Mouse (Mus musculus) midbrain, embryonic 11.5 days (tissue): ENCODE data around the gene Socs2. TPM values are rescaled to one million over a fixed set of nuclear protein-coding genes. Genes with fewer than 3 reads are reported as not detected.

Experiments
- ATAC-seq: fragments of 200-750 bp; cut with Nextera tagmentation; 2 replicates; pipeline ENCODE4 v1.8.0; 2017; ENCODE audit warnings: moderate TSS enrichment, moderate library complexity; ENCODE audit not compliant: low FRiP score
- DNase-seq: peaks from one replicate; pipeline ENCODE4 v3.0.0; 2015; ENCODE audit warnings: low spot score; ENCODE audit errors: missing footprints
- H3K27ac ChIP-seq: fragments of 300-500 bp; sonication (generic); 2 replicates; pipeline ENCODE4 v1.5.1; 2014; ENCODE audit warnings: low read depth, low read length
- H3K27me3 ChIP-seq: fragments of 300-500 bp; sonication (generic); 2 replicates; pipeline ENCODE4 v1.6.1; 2014; ENCODE audit warnings: mild to moderate bottlenecking, low read length, moderate library complexity, mixed read lengths; ENCODE audit not compliant: control insufficient read depth, insufficient read depth
- H3K36me3 ChIP-seq: fragments of 300-500 bp; sonication (generic); 2 replicates; pipeline ENCODE4 v1.6.1; 2014; ENCODE audit warnings: mild to moderate bottlenecking, low read length, moderate library complexity, mixed read lengths; ENCODE audit not compliant: control insufficient read depth, insufficient read depth
- H3K4me1 ChIP-seq: fragments of 300-500 bp; sonication (generic); 2 replicates; pipeline ENCODE4 v1.6.1; 2014; ENCODE audit warnings: low read length; ENCODE audit not compliant: control insufficient read depth, insufficient read depth
- H3K4me2 ChIP-seq: fragments of 300-500 bp; sonication (generic); 2 replicates; pipeline ENCODE4 v1.6.1; 2014; ENCODE audit warnings: mild to moderate bottlenecking, moderate library complexity
- H3K4me3 ChIP-seq: fragments of 300-500 bp; sonication (generic); 2 replicates; pipeline ENCODE4 v1.5.1; 2014; ENCODE audit warnings: low read depth, low read length
- H3K9ac ChIP-seq: fragments of 300-500 bp; sonication (generic); 2 replicates; pipeline ENCODE4 v1.6.1; 2014; ENCODE audit warnings: low read length
- H3K9me3 ChIP-seq: fragments of 300-500 bp; sonication (generic); 2 replicates; pipeline ENCODE4 v1.6.1; 2016; ENCODE audit warnings: low read length; ENCODE audit not compliant: control insufficient read depth
- WGBS: fragments of 180-500 bp; shearing (Covaris S2); extraction: QIAGEN DNeasy Blood & Tissue Kit; methylation state at CpG from one replicate; pipeline ENCODE4 v1.1.7; 2014; 5-methylcytosine and 5-hydroxymethylcytosine counted together
- polyA plus RNA-seq: library from polyadenylated mRNA; unstranded; fragments of >200 nt; fragmentation: Nextera tagmentation; extraction: Ambion mirVana; gene quantifications from 2 replicates; pipeline ENCODE4 v1.2.1, GENCODE M21; 2014

The Socs2 gene
- polyA plus RNA-seq, 1 experiment from 2014 or later, result 28.8 TPM

DNA sequence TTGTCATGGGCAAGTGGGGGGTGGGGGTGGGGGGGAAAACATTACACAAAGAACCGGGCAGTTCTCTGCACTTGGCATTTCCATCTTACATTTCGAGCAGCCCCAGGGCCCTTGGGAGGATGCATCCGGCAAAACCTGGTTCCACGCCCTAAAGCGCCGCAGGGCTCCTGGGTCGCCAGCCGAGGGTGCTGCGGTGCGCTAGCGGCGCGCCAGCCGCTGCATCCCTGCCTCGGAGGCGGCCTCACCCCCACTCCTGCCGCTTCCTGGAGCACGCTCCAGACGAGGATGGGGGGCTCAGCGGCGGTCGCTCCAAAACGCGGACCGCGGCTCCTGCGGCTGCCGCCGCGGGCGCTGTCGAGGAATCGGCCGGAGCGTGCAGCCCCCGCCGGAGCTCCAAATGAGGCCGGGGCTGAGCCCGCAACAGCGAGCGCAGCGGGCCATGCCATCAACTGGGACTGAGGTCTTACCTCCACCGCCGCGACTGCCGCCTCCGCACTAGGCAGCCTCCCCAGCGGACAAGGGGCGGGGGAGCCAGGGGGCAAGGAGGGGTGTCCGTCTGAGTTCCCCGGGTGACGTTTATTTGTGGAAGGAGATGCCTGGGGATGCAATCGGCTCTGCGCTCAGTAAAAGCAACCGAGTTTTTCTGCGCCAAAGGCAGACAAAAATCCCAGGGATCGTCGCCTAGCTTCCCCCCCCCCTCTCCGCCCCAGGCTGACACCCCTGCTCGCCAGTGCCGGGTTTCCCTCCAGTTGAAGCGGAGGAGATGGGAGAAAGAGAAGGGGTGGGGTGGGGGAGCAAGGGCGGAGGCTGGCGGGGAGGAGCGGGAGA, 1.2 kb downstream of the Socs2 start:
- under 1% methylated on average over 65 of the region's 65 CpGs for WGBS
- DNase-seq (peak; percentile 96), ATAC-seq (peak; percentile 45)
- Histone ChIP-seq H3K9ac (peak overlapping the region; percentile 63), H3K4me3 (peak overlapping the region; percentile 63), H3K36me3 (no peaks in the 10 kb centered on the region), H3K27me3 (peaks cover 4% of the 10 kb centered on the region), H3K4me1 (peaks cover 10% of the 10 kb centered on the region), H3K4me2 (peak overlapping the region; percentile 98), H3K27ac (peak overlapping the region; percentile 55; the same call in 1 of the 2 replicates), H3K9me3 (no peaks in the 10 kb centered on the region)

GRCm38 (mm10) chr10:95415159-95415532, 1.8 kb downstream of the Socs2 start:
- H3K9me3 ChIP-seq, result no peaks in the 10 kb centered on the region
- 0% methylated on average over 15 of the region's 15 CpGs for WGBS
- peaks cover 4% of the 10 kb centered on the region for H3K27me3 ChIP-seq
- no peaks in the 10 kb centered on the region for H3K36me3 ChIP-seq
- ATAC-seq, result peak; percentile 3; the same call in 1 of the 2 replicates
- peak; percentile 95 for DNase-seq
- peak overlapping the region; percentile 63 for H3K4me3 ChIP-seq
- H3K4me2 ChIP-seq, result peak overlapping the region; percentile 98
- H3K27ac ChIP-seq, result no peak overlapping the region
- H3K9ac ChIP-seq, result peak overlapping the region; percentile 63
- H3K4me1 ChIP-seq, result peaks cover 10% of the 10 kb centered on the region

DNA sequence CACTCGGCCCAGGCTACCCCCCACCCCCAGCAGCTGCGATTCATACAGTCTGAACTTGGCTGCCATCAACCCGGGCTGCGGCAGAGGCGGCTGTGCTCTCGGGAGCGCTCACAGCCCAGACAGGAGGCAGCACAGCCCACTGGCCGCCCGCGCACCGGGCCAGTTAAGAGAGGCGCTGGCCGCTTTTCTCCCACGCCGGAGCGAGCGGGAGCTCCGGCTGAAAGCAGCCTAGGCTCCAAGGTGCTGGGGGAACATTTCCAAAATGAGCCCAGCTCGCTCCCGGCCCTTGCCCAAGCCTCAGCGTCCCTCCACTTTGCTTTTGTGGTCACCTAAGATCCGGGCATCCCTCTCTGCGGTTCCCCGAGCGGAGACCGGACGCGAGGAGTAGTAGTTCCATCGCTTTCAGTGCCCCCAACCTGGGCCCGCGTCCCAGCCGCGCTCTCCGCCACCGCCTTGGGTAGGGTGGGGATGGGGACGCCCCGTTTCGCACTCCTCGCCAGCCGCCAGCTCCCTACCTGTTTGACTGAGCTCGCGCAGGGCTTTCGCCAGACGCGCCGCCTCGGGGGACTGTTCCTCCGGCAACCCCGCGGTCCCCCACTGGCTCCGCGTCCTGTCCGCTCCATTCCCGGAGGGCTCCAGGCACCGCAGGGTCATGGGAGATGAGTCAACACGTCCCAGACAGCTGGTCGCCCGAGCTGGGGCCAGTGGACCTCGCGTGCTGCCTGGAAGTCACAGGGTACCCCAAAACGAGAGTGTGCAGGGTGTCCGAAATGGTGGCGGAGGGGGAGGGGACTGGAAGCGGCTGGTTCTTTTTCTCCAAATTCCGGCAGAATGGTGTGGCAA, 2.4 kb downstream of the Socs2 start:
- peak; percentile 96 for DNase-seq
- Histone ChIP-seq H3K27me3 (peaks cover 4% of the 10 kb centered on the region), H3K9ac (peak overlapping the region; percentile 63), H3K9me3 (no peaks in the 10 kb centered on the region), H3K36me3 (no peaks in the 10 kb centered on the region), H3K4me3 (peak overlapping the region; percentile 63), H3K27ac (no peak overlapping the region), H3K4me2 (peak overlapping the region; percentile 98), H3K4me1 (peaks cover 10% of the 10 kb centered on the region)
- 0 out of 2 replicates have a peak, but pooled peaks have one; percentile 3 for ATAC-seq
- WGBS, result under 1% methylated on average over 56 of the region's 65 CpGs

DNA sequence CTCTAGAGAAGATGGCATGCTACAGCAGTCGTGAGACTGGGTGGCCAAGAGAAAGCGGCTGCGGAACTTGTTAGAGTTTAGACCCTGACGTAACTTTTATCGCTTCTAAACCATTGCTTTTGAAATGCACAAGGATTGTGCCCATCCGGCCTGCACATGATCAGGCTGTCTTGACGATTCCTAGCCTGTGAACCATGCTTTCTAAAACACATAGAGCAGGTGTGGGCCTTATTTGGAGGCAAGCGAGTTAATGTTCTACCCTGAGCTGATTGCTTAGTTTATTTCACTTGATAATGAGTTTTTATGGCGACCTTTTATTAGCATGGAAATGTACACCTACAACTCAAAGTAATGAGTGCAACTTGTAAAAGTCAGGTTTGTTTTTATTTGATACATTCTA, 5.8 kb downstream of the Socs2 start:
- no peak for ATAC-seq
- no peak overlapping the region for H3K4me3 ChIP-seq
- WGBS, result 91% methylated on average over 9 of the region's 9 CpGs

GRCm38 (mm10) chr10:95410709-95411108, 6.3 kb downstream of the Socs2 start:
- WGBS, result 93% methylated on average over 7 of the region's 7 CpGs
- ATAC-seq, result no peak
- Histone ChIP-seq H3K4me2 (no peak overlapping the region), H3K4me1 (peaks cover 5% of the 10 kb centered on the region; the same call in 1 of the 2 replicates), H3K36me3 (no peaks in the 10 kb centered on the region), H3K27me3 (peaks cover 4% of the 10 kb centered on the region), H3K9ac (no peak overlapping the region), H3K9me3 (no peaks in the 10 kb centered on the region), H3K4me3 (no peak overlapping the region), H3K27ac (no peak overlapping the region)
- no peak for DNase-seq

More for the DNA sequence above, 5.8 kb downstream of the Socs2 start:
- Histone ChIP-seq H3K27ac (no peak overlapping the region), H3K9ac (no peak overlapping the region), H3K4me1 (peaks cover 5% of the 10 kb centered on the region; the same call in 1 of the 2 replicates), H3K4me2 (no peak overlapping the region), H3K27me3 (peaks cover 4% of the 10 kb centered on the region), H3K9me3 (no peaks in the 10 kb centered on the region), H3K36me3 (no peaks in the 10 kb centered on the region)
- no peak for DNase-seq

- Histone ChIP-seq H3K27ac (no peak overlapping the region), H3K4me1 (peaks cover 5% of the 10 kb centered on the region; the same call in 1 of the 2 replicates), H3K4me3 (no peak overlapping the region), H3K9ac (no peak overlapping the region), H3K36me3 (no peaks in the 10 kb centered on the region), H3K27me3 (peaks cover 4% of the 10 kb centered on the region), H3K4me2 (no peak overlapping the region), H3K9me3 (no peaks in the 10 kb centered on the region)
- ATAC-seq, result no peak
- no peak for DNase-seq
- WGBS, result 96% methylated on average over 4 of the region's 4 CpGs
Measured at GRCm38 (mm10) chr10:95410209-95410608, 6.8 kb downstream of the Socs2 start.

DNA sequence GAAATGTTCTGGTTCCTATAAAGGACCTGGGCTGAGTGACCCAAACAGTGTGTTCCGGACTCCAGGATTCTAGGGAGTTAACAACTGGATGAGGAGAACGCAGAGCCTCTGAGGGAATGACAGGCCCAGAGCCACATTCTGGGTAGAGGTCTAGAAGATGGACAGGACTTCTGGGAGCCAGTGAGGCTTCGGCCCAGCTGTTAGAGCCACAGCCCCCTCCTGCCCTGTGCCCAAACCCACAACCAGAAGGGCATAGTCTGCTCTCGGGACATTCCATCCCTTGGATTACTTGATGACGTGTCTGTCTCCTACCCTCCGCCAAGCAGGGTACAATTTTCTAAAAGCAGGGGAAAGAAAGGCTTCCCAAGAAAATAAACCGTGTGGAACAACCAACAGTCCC, 7.8 kb downstream of the Socs2 start:
- Histone ChIP-seq H3K27ac (no peak overlapping the region), H3K36me3 (no peaks in the 10 kb centered on the region), H3K4me1 (0 out of 2 replicates have a peak, but pooled peaks cover 2% of the 10 kb centered on the region), H3K4me2 (no peak overlapping the region), H3K9me3 (no peaks in the 10 kb centered on the region), H3K4me3 (no peak overlapping the region), H3K9ac (no peak overlapping the region), H3K27me3 (peaks cover 4% of the 10 kb centered on the region)
- no peak for ATAC-seq
- peak; percentile 78 for DNase-seq
- WGBS, result 86% methylated on average over 7 of the region's 7 CpGs

- 83% methylated on average over 9 of the region's 9 CpGs for WGBS
- Histone ChIP-seq H3K36me3 (no peaks in the 10 kb centered on the region), H3K9ac (no peak overlapping the region), H3K4me1 (no peaks in the 10 kb centered on the region), H3K27me3 (peaks cover 2% of the 10 kb centered on the region), H3K4me2 (no peak overlapping the region), H3K27ac (no peak overlapping the region), H3K9me3 (no peaks in the 10 kb centered on the region), H3K4me3 (no peak overlapping the region)
- DNase-seq (peak; percentile 37), ATAC-seq (no peak)
Measured at GRCm38 (mm10) chr10:95408487-95408886, 8.5 kb downstream of the Socs2 start.
